Mouse (Mus musculus): ENCODE results near the gene Ppm1l.

The Ppm1l gene

GRCm38 (mm10) chr3:69607909-69608308, 291.2 kb downstream of the Ppm1l start:
- DNase-seq = no peak
